In the genomic region with DNA sequence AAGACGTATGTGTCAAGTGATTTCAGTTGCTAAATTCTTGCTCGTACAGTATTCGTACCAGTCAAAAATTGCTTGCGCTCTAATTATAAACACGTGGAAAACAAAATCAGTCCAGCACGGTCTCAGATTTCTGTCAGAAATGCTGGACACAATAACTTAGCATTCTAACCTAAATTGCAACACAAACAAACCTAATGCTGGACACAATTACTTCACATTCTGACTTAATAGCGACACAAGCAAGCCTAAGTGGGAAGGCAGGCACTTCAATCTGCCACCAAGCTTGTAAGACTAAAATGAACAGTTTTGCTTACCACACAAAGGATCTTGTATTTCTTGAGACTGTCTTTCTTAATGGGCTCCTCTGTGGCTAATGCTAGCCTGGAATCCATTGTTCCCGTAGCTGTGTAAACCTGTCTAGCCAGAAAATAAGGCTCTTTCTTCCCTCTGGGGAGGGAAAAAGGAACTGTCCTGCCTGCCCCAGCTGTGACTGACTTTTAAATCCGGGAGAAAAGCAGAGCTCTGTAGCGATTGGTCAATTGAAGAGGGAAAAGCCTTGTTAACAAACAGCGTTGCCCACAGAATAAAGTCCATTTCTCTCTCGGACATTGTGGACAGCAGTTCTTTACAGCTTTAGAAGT, we compare ENCODE assay signal across 8 mouse cellular contexts. TPM values are rescaled to one million over a fixed set of nuclear protein-coding genes. Genes with fewer than 3 reads are reported as not detected.
DNase-seq lines count a peak whose midpoint lies in the region; ATAC-seq and TF ChIP-seq lines count a peak whose summit lies in the region.

No protein-coding gene starts in this region.

- no peak for TF ChIP-seq CTCF in intestine, postnatal 0 days (IDR thresholded peaks at IDR 0.05; ENCODE audit: low read depth)

- no peak overlapping the region for H3K27ac ChIP-seq in brown adipose tissue, adult 24 weeks (replicated peaks; ENCODE audit: low read depth, low read length)
- H3K27ac ChIP-seq in forebrain, embryonic 12.5 days, result 0 out of 2 replicates have a peak overlapping the region, but pooled peaks have one; percentile 19
- peak overlapping the region; percentile 50; the same call in 1 of the 2 replicates for H3K27ac ChIP-seq in intestine, postnatal 0 days (ENCODE audit: low read depth, low read length)
- peak overlapping the region; percentile 54 for H3K27ac ChIP-seq in midbrain, embryonic 12.5 days (replicated peaks)

- DNase-seq in cerebellum, adult 9-11 months, result no peak
- DNase-seq in right cerebral cortex, adult 2 months (ENCODE audit: low spot score in 2 of 2), result no peak

- H3K4me2 ChIP-seq in forebrain, embryonic 12.5 days, result peak overlapping the region; percentile 49
- H3K4me2 ChIP-seq in intestine, postnatal 0 days (replicated peaks; ENCODE audit: low read depth), result peak overlapping the region; percentile 59
- peak overlapping the region; percentile 50 for H3K4me2 ChIP-seq in midbrain, embryonic 12.5 days (replicated peaks)

- H3K27me3 ChIP-seq in forebrain, embryonic 12.5 days, result no peaks in the 10 kb centered on the region
- no peaks in the 10 kb centered on the region for H3K27me3 ChIP-seq in intestine, postnatal 0 days (replicated peaks; ENCODE audit: control insufficient read depth, insufficient read depth, low read length)
- no peaks in the 10 kb centered on the region for H3K27me3 ChIP-seq in midbrain, embryonic 12.5 days

- no peaks in the 10 kb centered on the region for H3K9me3 ChIP-seq in forebrain, embryonic 12.5 days
- H3K9me3 ChIP-seq in intestine, postnatal 0 days (ENCODE audit: control insufficient read depth), result no peaks in the 10 kb centered on the region
- no peaks in the 10 kb centered on the region for H3K9me3 ChIP-seq in midbrain, embryonic 12.5 days

- peak overlapping the region; percentile 47 for H3K4me3 ChIP-seq in brown adipose tissue, adult 24 weeks (ENCODE audit: insufficient read depth, low read depth, low read length)
- H3K4me3 ChIP-seq in forebrain, embryonic 12.5 days (replicated peaks), result peak overlapping the region; percentile 21
- H3K4me3 ChIP-seq in intestine, postnatal 0 days (ENCODE audit: low read depth, low read length), result peak overlapping the region; percentile 39
- H3K4me3 ChIP-seq in midbrain, embryonic 12.5 days, result peak overlapping the region; percentile 30

- 0 out of 2 replicates have a peak overlapping the region, but pooled peaks have one; percentile 17 for H3K9ac ChIP-seq in forebrain, embryonic 12.5 days
- peak overlapping the region; percentile 31; the same call in 1 of the 2 replicates for H3K9ac ChIP-seq in intestine, postnatal 0 days (ENCODE audit: low read depth, low read length)
- peak overlapping the region; percentile 44 for H3K9ac ChIP-seq in midbrain, embryonic 12.5 days (replicated peaks)

- 7% methylated on average over 12 of the region's 12 CpGs for WGBS in forebrain, embryonic 12.5 days
- WGBS in intestine, postnatal 0 days, result 24% methylated on average over 12 of the region's 12 CpGs
- 12% methylated on average over 12 of the region's 12 CpGs for WGBS in midbrain, embryonic 12.5 days

- peaks cover 3% of the 10 kb centered on the region; the same call in 1 of the 2 replicates for H3K4me1 ChIP-seq in brown adipose tissue, adult 24 weeks (ENCODE audit: control insufficient read depth, insufficient read depth, insufficient read length, low read length)
- peaks cover 23% of the 10 kb centered on the region for H3K4me1 ChIP-seq in forebrain, embryonic 12.5 days
- no peaks in the 10 kb centered on the region for H3K4me1 ChIP-seq in intestine, postnatal 0 days (replicated peaks; ENCODE audit: control insufficient read depth, insufficient read depth, low read length)
- H3K4me1 ChIP-seq in midbrain, embryonic 12.5 days, result peaks cover 22% of the 10 kb centered on the region

- no peaks in the 10 kb centered on the region for H3K36me3 ChIP-seq in forebrain, embryonic 12.5 days (replicated peaks)
- no peaks in the 10 kb centered on the region for H3K36me3 ChIP-seq in intestine, postnatal 0 days (ENCODE audit: control insufficient read depth, insufficient read depth)
- no peaks in the 10 kb centered on the region for H3K36me3 ChIP-seq in midbrain, embryonic 12.5 days

- ATAC-seq in forebrain, embryonic 12.5 days (ENCODE audit: low FRiP score), result peak; percentile 87
- peak; percentile 79 for ATAC-seq in intestine, postnatal 0 days
- peak; percentile 80 for ATAC-seq in midbrain, embryonic 12.5 days (ENCODE audit: low FRiP score, low read depth)
- ATAC-seq in megakaryocyte progenitor cell, adult 5-6 weeks (replicated peaks; ENCODE audit: poor library complexity), result no peak
- ATAC-seq in activated CD4-positive, CD25-positive, alpha-beta regulatory T cell, adult 4 months, result no peak

RNA-seq across cellular contexts. Expression of gene Enpp3, which starts 6.8 kb away (rescaled TPM):
- polyA plus RNA-seq in brown adipose tissue, adult 24 weeks (2012; ENCODE audit: insufficient read depth, insufficient read length, missing spikeins), result 2.2 and 5.0 TPM in 2 replicates
- polyA plus RNA-seq in forebrain, embryonic 12.5 days (2016; fragmentation: Nextera tagmentation; extraction: Ambion mirVana), result 3.8 and 3.9 TPM in 2 replicates
- polyA plus RNA-seq in intestine, postnatal 0 days (2015; fragmentation: Nextera tagmentation; extraction: Ambion mirVana), result 151 and 152 TPM in 2 replicates
- 5.2 and 9.4 TPM in 2 replicates for polyA plus RNA-seq in midbrain, embryonic 12.5 days (2016; fragmentation: Nextera tagmentation; extraction: Ambion mirVana)
- 0.22 and 0.54 TPM in 2 replicates for total RNA-seq in megakaryocyte progenitor cell, adult 5-6 weeks (2015)
- total RNA-seq in megakaryocyte progenitor cell, adult 5-6 weeks (2017), result 0.10 and 0.12 TPM in 2 replicates
- under 1 TPM in 1 of 2 experiments, not detected in 1; 0.08 TPM for polyA plus RNA-seq in activated CD4-positive, CD25-positive, alpha-beta regulatory T cell, adult 4 months (2017; shearing (Covaris generic))

RNA-seq across cellular contexts. Expression of gene Med23, which starts 34.0 kb away (rescaled TPM):
- 8.2 and 10.4 TPM in 2 replicates for polyA plus RNA-seq in brown adipose tissue, adult 24 weeks (2012; ENCODE audit: insufficient read depth, insufficient read length, missing spikeins)
- 35.2 and 36.8 TPM in 2 replicates for polyA plus RNA-seq in forebrain, embryonic 12.5 days (2016; fragmentation: Nextera tagmentation; extraction: Ambion mirVana)
- polyA plus RNA-seq in intestine, postnatal 0 days (2015; fragmentation: Nextera tagmentation; extraction: Ambion mirVana), result 5.7 and 5.8 TPM in 2 replicates
- 33.1 and 34.0 TPM in 2 replicates for polyA plus RNA-seq in midbrain, embryonic 12.5 days (2016; fragmentation: Nextera tagmentation; extraction: Ambion mirVana)
- 20.5 and 25.2 TPM in 2 replicates for total RNA-seq in megakaryocyte progenitor cell, adult 5-6 weeks (2015)
- 22.8 and 32.5 TPM in 2 replicates for total RNA-seq in megakaryocyte progenitor cell, adult 5-6 weeks (2017)
- polyA plus RNA-seq in activated CD4-positive, CD25-positive, alpha-beta regulatory T cell, adult 4 months (2017; shearing (Covaris generic)), result 10 to 100 TPM; 18.4 to 22.6 TPM

Comparison
In these comparisons a context has a peak if more than half of its experiments do, and no peak if none do; other contexts are left out.
1. ATAC-seq: peak in forebrain, embryonic 12.5 days (single experiment), intestine, postnatal 0 days (single experiment) and midbrain, embryonic 12.5 days (single experiment); none in megakaryocyte progenitor cell, adult 5-6 weeks (single experiment) and activated CD4-positive, CD25-positive, alpha-beta regulatory T cell, adult 4 months (single experiment).
2. RNA of gene Enpp3, which starts 6.8 kb away (polyA plus RNA-seq): 151 to 152 TPM in intestine, postnatal 0 days; 5.2 to 9.4 TPM in midbrain, embryonic 12.5 days, 2.2 to 5.0 TPM in brown adipose tissue, adult 24 weeks, 3.8 to 3.9 TPM in forebrain, embryonic 12.5 days and 0.08 TPM in activated CD4-positive, CD25-positive, alpha-beta regulatory T cell, adult 4 months; every median in the first group is over 10 times any median in the second.
3. Peak in every context shown above with its lines, with median percentiles within 50 percentile points of each other: H3K4me3 ChIP-seq, H3K4me2 ChIP-seq and H3K9ac ChIP-seq.